Mouse (Mus musculus) spleen, postnatal 14 days (tissue): ENCODE results near the gene Gabrd.

Experiments used
- DNase-seq, 2 experiments: peaks; one replicate each; pipeline ENCODE4 v3.0.0; 2021 to 2022; ENCODE audit warnings: low spot score in 2 of 2

Gabrd gene

DNA sequence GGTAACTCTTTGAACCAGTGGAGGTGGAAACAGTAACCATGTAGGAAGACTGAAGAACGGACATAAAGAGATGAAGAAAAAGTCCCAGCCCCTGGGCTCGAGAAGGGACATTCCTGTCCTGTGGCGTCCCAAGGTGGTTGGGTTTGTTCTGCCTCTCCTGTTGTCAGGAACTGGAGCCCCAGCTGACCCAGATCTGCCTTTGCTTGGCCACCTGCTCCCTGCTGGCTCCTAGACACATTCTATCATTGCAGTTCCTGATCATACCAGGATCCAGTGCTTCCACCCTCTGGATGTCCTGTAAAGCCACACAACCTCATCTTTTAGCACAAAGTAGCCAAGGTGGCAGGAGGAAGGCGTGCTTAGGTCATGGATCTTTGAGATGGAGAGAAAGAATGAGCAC lies 14.6 kb downstream of the Gabrd start:
- DNase-seq = no peak

DNA sequence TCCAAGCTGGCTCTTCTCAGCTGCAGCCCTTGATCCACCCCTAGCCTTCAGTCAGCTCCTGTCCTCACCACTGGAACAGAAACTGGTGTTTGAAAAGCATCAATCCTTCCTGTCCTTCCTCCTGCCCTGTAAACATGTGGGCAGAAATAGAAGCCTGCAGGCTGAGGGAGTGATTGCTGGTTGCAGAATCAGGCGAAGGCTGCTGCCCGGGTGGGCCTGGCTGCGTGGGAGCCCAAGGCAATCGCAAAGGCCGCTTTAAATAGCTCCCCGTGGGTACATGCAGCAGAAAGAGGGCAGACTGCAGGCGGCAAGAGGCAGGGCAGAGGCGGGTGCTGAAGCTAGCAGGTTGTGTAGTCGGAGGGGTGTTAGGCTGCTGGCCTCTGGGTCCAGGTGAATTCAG lies 15.2 kb downstream of the Gabrd start:
- DNase-seq = no peak

DNA sequence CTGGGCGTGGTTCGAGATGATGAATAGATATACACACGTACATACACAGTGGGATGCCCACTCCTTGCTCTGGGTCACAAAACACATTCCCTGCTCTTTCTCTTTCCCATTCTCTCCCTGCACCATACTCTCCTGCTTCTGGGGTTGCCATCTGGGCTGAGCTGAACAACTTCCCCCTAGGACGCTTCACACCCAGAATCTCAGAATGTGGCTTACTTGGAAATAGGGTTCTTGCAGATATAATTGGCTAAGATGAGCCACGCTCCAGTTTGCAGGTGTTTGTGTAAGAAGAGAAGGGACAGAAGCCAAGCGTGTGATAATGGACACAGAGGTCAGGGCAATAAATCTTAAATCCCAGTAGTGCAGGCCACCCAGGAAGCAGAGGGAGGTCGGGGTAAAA lies 15.9 kb downstream of the Gabrd start:
- DNase-seq = no peak

DNA sequence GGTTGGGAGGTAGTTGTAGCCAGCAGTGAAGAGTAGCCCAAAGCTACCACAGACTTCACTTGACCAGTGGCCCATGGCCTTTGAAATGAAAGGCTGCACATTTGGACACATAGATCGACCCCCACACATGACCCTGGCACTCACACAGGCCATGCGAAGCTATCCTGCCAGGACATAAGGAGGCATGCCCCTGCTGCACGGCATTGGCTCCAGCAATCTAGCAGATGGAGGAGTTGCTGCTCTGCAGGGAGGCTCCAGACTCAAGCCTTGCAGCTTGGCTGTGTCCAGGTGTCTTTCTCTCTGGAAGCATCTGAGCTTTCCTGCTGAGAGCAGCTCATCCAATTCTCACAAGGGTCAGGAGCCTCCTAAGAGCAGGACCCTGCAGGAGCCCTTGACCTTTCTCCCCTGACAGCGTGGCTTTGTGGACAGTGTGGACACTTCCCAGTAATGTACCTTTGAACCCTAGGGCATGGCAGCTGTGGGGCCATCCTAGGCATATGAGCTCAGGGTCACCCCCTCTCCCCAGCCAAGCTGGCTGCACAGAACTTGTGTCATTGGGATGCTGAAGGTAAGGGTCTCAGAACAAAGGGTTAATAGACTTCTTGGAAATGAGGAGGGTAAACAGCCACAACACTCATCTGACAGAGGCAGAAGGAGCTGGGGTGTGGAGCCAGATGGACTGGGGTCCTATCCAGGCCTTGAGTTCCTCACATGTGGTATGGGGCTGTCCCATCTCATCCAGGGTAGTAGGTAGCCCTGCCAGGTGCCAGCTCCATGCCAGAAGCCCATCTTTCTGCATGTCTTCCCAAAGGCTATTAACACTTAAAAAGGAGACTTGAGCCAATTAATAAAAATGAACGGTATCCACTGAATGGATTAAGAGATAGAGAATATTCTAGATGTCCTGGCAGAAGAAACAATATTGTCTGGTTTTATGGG lies 25.8 kb downstream of the Gabrd start:
- no peak for DNase-seq

DNA sequence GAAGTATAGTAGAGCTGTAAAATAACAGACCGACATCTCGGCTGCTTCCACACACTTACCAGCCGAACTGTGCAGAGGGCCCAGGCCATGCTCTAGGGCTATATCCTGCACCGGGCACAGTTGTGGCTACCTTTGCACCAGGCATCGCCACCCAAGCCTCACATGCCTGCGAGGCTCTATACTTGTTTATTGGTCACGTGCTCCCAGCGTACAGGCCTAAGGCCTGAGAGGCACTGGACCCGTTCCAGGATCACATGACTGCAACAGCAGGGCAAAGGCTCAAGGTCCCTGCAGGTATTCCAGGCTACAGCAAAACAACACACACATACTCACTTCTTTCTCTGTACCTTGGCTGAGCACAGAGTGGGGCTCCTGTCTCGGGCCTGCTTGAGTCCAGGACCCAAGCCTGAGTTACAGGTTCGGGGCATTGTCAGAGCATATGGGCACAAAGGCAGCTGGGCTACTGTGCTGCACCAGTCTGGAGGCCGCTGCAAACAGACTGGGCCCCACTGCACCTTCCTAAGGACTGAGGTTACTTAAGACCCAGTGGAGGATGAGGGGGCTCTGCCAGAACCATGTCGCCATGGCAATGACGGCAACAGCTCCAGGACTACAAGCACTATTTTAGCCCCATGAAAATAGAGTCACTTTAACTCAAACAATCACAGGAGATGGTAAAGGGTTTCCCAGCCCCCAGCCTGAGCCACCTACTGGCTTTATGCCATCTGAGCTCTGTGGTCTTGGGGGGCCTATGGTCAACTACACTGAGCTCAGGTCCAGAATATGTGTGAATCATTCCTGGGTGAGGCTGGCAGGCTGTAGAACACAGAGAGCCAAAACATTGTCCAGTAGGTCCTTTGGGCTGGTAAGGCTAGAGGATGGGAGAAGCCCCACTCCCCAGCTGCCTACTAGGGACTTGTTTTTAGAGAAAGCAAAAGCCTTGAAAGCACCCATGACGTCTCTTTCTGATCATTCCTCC lies 26.9 kb downstream of the Gabrd start:
- DNase-seq = no peak

DNA sequence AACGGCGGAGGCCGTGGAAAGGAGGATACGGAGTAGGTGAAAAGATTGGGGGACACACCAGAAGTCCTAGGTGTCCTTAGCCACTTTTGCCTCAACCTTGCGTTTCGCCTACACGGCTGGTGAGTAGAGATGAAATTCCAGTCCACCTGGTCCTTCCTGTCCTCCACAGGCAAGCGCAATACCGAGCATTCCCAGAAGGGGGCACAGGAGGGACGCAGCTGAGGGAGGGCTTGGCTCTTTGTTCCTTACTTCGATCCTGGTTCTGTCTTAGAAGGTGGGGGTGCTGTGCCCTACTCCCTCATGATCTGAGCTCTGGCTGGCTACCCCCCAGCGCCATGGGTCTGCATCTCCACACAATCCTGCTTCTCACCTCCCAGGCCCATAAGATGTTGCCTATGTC lies 29.2 kb downstream of the Gabrd start:
- DNase-seq = peak; percentile 19 to 30

DNA sequence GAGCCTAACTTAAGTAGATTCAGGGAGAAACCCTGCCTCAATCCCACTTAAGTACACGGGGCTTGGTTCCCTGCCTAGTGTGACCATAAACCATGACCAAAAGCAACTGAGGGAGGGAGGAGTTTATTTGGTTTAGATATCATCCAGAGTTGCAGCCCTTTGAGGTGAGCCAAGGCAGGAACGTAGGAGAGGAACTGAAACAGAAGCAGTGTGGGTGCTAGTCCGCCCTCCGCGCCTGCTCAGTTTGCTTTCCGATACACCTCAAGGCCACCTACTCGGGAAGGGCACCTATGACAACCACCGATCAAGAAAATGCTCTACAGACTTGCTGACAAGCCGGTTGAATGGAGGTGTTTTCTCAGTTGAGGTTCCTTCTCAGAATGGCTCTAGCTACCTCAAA lies 30.2 kb downstream of the Gabrd start:
- DNase-seq = no peak

DNA sequence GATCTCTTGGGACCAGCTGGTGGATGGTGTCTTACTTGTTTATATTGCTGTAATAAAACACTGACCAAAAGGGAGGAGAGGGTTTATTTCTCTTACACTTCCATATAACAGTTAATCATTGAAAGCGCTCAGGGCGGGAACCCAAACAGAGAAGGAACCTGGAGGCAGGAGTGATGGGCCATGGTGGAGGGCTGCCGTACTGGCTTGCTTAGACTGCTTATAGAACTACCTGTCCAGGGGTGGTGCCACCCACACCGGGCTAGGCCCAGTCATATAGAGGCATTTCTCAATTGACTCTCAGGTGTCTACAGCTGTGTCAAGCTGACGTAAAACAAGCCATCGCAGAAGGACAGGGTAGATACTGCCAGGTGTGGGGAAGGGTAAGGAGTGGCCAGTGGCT lies 31.1 kb downstream of the Gabrd start:
- no peak for DNase-seq

DNA sequence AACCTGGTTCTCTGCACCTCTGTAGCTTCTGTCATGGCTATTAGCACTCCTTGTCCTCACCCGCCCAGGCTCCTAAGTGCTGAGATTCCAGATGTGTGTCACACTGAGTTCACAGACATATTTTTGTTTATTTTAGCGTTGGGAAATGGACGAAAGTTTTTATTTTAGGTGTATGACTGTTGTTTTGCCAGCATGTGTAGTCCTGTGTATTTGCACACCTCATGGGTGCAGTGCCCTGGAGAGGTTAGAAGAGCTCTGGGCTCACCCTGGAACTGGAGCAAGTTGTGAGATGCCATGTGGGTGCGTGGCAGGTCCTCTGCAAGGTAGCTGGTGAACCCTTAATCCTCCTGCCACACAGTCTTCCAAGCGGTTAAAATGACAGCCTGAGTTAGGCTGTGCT lies 35.5 kb downstream of the Gabrd start:
- no peak for DNase-seq

DNA sequence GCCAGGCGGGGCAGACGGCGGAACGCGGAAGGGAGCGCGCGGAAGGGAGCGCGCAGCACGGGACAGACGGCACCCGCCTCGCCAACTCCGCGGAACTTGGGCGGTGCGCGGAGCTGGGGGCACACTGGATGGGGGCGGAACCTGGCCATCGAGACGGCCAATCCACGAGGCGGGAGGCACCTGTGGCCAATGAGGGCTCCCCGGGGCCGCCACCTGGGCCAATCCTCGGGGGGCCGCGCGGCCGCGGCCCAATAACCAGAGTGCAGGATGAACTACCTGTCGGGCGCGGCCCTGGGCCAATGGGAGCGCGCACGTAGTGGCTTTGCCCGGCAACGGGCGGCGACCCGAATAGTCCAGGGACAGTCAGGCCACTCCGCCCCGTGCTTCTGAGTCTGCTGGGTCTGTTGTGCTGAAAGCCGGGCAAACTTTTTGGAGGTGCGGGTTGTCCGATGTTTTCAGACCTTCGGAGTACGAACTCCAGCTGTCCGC lies 36.6 kb downstream of the Gabrd start, which contains the start of gene Prkcz:
Prkcz (minus strand) TSS at position 59 of the 489 bp plus-strand sequence.
- peak; percentile 24 to 31 for DNase-seq

DNA sequence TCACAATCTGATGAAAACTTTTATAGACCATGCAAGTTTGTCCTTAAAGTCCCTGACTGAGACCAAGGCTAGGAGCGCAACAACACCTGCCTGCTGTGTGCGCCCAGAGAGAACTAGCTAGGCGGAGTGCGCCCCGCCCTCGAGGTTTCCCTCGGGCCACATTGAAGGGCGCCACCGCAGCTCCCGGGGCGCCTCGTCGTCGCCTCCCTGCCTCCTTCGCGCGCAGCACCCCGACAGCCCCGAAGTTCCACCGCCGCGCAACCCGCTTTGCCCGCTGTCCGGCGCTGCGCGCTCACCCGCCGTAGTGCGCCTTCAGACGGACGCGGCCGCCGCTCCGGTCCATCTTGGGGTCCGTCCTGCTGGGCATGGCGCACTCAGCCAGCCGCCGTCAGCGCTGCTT lies 37.1 kb downstream of the Gabrd start:
- DNase-seq = no peak

DNA sequence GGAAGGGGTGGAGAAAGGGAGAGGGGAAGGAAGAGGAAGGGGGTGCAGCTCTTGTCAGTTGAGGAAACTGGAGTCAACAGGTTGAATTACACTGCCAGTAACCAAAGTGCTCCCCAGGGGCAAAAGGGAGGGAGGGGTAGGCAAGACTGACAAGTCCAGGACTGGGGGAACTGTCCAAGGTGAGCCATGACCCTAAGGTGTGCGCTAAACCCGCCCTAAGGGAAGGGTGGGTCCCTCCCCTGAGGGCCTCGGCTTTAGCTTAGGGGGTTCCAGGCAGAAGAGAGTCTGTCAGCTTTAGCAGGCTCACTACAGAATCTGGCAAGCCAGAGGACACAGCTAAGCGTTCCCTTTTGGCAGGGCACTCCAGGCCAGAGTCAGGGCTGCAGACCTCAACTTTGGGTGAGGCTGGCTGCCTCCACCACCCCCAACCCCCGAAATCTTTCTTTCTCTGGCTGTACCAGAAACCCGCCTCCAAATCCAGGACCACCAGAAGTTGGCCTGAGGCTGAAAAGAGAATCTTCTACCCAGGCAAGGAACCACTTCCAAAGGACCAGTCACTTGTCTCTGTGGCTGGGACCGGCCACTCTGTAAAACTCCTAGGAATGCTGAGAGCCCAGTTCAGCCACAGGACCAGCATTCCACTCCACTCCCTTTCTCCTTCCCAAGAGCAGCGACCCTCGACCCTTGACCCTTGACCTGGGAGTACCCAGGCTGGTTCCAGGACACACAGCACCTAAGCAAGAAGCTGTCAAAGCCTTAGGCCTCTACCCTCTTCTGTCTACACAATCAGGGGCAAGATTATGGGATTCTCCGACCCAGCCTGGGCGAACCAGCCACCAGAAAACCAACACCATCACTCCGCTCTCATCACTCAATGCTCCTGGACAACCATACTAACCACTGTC lies 38.1 kb downstream of the Gabrd start:
- DNase-seq = no peak

DNA sequence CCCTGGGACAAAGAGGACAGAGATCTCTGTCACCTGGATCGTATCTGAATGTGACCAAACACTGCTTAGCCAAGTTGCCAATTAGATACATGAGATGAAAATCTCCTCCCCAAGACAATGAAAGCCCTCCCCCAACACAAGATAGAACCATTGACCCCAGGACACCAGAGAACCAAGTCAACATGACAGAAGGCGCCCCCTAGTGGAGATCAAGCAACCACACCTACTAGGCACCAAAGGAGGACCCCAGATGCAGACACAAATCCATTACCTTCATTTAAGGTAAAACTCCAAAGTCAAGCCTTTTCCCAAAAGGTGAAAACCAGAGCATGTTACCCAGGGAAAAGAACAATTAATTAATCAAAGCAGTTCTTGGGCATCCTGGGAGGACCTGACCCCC lies 40.3 kb downstream of the Gabrd start:
- DNase-seq = no peak

DNA sequence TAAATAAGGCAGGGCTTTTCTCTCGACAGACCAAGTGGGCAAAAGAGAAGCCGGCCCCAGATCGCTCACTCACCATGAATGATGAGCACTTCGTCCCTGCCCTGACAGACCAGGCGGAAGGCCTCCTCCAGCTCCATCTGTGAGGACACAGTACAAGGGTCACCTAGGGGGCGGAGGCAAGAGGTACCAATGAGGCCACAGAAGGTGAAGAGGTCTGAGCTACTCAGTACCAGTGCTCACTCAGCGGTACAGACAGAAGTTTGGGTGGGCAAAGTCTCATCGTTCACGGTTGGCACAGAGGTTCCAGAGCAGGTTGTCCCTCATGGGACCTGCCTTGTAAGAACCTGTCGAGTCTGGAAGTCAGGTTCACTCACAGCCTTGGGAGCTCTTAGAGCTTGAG lies 41.6 kb downstream of the Gabrd start:
- no peak for DNase-seq

DNA sequence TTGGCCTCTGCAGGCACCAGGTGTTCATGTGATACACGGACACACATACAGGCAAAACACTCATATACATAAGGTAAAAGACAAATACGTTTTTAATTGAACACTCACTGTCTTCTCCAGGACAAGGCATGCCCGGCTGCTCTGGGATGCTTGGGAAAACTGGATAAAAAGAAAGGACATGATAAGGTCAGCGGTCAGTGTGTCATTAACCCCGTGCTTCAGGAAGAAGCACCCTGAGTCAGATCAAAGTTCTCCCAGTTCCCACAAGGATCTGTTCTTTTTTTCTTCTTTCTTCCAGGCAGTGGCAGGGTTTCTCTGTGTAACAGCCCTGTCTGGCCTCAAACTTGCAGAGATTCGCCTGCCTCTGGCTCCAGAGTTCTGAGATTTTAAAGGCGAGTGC lies 43.4 kb downstream of the Gabrd start:
- DNase-seq = no peak

DNA sequence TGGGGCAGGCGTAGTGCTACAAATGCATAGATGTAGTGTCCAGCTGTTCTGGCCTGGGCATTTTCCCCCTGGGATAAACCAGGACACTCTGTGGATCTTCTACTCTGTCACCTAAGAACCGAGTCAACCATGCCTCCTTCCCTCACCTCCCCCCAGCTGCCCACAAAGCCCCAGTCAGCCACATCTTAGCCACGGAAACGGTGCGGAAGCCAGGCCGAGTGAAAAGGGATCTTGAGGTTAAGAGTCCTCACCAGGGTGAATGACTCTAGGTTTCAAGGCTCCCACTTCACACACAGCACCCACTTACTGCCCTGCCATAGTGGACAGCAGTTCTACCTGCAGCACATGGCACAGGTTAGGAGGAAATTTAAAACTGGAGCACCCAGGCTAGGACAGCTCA lies 43.9 kb downstream of the Gabrd start:
- no peak for DNase-seq

DNA sequence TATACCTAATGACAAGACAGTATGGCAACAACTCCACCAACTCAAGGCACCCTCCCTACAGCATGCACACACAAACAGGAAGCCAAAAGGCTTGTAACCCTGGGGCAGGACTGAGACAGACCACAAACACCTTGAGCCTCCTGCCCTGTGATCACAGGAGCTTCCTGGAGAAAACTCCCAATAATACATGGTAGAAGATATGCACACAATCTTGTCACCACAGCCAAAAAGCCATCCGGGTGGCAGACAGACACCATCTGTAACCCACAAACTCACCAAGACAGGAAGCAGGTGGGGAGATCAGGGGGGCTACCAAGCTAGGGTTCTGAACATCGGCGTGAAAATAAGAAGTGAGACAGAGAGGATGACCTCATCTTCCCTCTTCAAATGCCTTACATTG lies 45.3 kb downstream of the Gabrd start:
- DNase-seq = no peak

DNA sequence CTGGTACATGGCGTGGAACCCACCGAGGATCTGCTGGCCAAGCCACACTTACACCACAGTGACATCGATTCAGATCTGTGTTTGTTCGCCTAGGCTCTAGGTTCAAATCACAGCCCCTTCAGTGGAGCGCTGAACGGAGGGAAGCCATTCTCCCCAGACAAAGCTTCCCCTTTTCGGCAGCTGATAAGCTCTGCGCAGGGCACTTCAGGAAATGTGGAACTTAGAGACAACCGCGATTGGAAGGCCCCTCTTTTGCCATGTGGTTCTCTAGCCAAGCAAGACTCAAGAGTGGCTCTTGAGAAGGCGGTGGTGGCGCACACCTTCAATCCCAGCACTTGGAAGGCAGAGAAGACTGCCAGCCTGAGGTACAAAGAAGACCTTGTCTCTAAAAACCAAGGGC lies 51.6 kb downstream of the Gabrd start:
- no peak for DNase-seq

DNA sequence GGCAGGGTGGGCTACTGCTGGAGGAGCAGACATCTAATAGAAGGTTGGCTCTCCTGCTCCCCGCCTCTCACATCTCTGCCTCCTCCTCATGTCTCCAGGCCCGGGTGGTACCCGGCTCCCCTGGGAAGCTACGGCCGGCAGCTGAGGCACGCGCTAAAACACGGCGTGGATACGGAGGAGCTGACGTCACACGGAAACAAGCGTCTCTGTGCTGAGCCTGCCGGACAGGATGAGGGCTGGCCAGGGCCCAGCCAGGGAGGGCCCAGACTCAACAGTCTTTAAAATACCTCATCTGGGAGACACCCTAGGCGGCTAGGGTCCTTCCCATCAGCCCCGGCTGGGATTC lies 52.3 kb downstream of the Gabrd start:
- no peak for DNase-seq

DNA sequence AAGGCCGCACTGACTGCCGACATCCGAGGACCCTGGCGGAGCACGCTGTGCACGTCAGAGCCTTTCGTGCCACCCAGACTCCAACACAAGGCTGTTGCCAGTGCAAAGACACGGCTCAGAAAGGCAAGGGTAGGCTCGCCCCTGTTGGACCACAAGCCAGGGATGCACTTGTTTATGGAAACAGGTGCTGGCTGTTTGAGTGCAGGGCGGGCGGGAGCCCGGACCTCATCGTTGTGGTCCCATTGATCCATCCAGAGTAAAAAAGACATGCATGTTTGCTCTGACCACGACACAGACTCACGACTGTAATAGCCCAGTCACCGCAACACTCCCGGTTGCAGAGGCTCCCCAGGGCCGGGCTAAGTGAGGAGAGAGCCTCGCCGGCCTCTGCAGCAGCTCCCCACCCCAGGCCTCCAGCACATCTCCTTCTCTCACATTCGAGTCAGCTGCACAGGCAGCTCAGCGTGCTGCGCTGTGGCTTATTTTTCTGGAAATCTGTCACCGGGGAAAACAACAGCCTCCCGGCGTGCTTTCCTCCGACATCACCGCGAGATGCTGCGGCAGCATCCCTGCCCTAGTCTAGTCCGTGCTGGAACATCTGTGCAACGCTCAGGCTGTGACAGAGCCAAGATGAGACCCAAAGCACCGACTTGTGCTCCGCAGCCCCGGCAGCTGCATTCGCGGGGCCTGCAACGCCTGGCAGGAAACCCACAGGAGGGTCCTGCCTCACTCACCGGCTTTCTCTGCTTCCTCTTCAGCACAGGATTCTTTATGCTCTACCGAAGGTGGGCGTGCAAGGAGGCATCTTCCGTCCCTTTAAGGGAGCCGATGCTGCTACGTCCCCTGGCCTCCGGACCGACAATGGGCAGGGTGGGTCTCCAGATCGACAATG lies 53.0 kb downstream of the Gabrd start:
- DNase-seq = no peak

DNA sequence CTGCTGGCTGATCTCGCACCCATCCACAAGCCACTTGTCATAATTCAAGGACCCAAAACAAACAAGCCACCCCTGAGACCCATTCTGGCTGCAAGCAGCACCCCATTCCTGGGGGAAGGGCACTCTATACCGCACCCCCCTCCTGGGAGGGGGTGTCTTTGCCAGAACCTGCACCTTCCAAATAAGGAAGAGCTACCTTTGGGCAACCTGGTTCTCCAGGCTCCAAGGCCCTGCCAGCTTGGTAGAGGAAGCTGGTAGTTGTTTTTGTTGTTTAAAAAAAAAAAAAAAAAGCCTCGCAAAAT lies 53.7 kb downstream of the Gabrd start:
- no peak for DNase-seq
